Comparison of ENCODE assay signal across 8 mouse cellular contexts in genomic region chr10:19781365-19781764, GRCm38 (mm10).
DNase-seq lines count a peak whose midpoint lies in the region; ATAC-seq and TF ChIP-seq lines count a peak whose summit lies in the region.

No protein-coding gene starts in this region.

- peak; percentile 20 to 21 for DNase-seq in frontal cortex, postnatal 36 days (ENCODE audit: low spot score in 2 of 2)
- no peak for DNase-seq in frontal cortex, postnatal 14 days (ENCODE audit: low spot score in 2 of 2)
- DNase-seq in liver, adult 2 months (ENCODE audit: extremely low read depth, low read depth, low spot score), result peak; percentile 13
- peak; percentile 5 for DNase-seq in adipocyte (ENCODE audit: low spot score)
- DNase-seq in kidney, postnatal 4 days, result peak; percentile 29 to 44
- peak; percentile 15 to 23 for DNase-seq in spleen, postnatal 36 days (ENCODE audit: low spot score in 2 of 2)
- no peak for DNase-seq in forebrain, embryonic 10.5 days (ENCODE audit: extremely low spot score, low spot score)

- WGBS in liver, adult 2 months, result 70% methylated on average over 5 of the region's 5 CpGs
- 68% methylated on average over 5 of the region's 5 CpGs for WGBS in liver, embryonic 12.5 days (ENCODE audit: insufficient replicate concordance)
- WGBS in forebrain, embryonic 10.5 days, result 89% methylated on average over 5 of the region's 5 CpGs

- no peak overlapping the region for H3K27ac ChIP-seq in liver, adult 2 months (replicated peaks; ENCODE audit: insufficient read depth, low read depth, low read length)
- H3K27ac ChIP-seq in liver, embryonic 12.5 days, result no peak overlapping the region
- H3K27ac ChIP-seq in forebrain, embryonic 10.5 days, result no peak overlapping the region

- no peak overlapping the region for H3K4me3 ChIP-seq in liver, adult 2 months (ENCODE audit: insufficient read depth, low read depth, low read length)
- H3K4me3 ChIP-seq in liver, embryonic 12.5 days, result no peak overlapping the region
- no peak overlapping the region for H3K4me3 ChIP-seq in forebrain, embryonic 10.5 days

- no peak for TF ChIP-seq POLR2A in liver, adult 2 months (IDR thresholded peaks at IDR 0.05; ENCODE audit: extremely low read depth, insufficient read depth, low read length)

- H3K4me2 ChIP-seq in liver, embryonic 12.5 days, result no peak overlapping the region

- no peaks in the 10 kb centered on the region for H3K4me1 ChIP-seq in liver, adult 2 months (ENCODE audit: control insufficient read depth, insufficient read depth, low read length)
- H3K4me1 ChIP-seq in liver, embryonic 12.5 days, result no peaks in the 10 kb centered on the region
- no peaks in the 10 kb centered on the region for H3K4me1 ChIP-seq in forebrain, embryonic 10.5 days

- no peaks in the 10 kb centered on the region for H3K36me3 ChIP-seq in liver, adult 2 months (ENCODE audit: control insufficient read depth, insufficient read depth, low read length)
- no peaks in the 10 kb centered on the region for H3K36me3 ChIP-seq in liver, embryonic 12.5 days
- no peaks in the 10 kb centered on the region for H3K36me3 ChIP-seq in forebrain, embryonic 10.5 days (replicated peaks)

- no peaks in the 10 kb centered on the region for H3K9me3 ChIP-seq in liver, embryonic 12.5 days (replicated peaks)
- H3K9me3 ChIP-seq in forebrain, embryonic 10.5 days, result no peaks in the 10 kb centered on the region

- H3K9ac ChIP-seq in liver, adult 2 months (ENCODE audit: low read depth, low read length), result no peak overlapping the region
- no peak overlapping the region for H3K9ac ChIP-seq in liver, embryonic 12.5 days

- H3K79me2 ChIP-seq in liver, adult 2 months (ENCODE audit: control insufficient read depth, insufficient read depth, low read length), result no peaks in the 10 kb centered on the region

- no peak for ATAC-seq in liver, embryonic 12.5 days

- TF ChIP-seq CTCF in liver, adult 2 months (IDR thresholded peaks at IDR 0.05; ENCODE audit: low read depth, low read length), result peak; percentile 48; the same call in 1 of the 2 replicates

- no peaks in the 10 kb centered on the region for H3K27me3 ChIP-seq in liver, adult 2 months (ENCODE audit: control insufficient read depth, insufficient read depth, low read length)
- no peaks in the 10 kb centered on the region for H3K27me3 ChIP-seq in liver, embryonic 12.5 days (replicated peaks)
- H3K27me3 ChIP-seq in forebrain, embryonic 10.5 days (ENCODE audit: poor library complexity, severe bottlenecking), result no peaks in the 10 kb centered on the region

Comparison
In these comparisons a context has a peak if more than half of its experiments do, and no peak if none do; other contexts are left out.
1. DNase-seq: peak in frontal cortex, postnatal 36 days (2 of 2), liver, adult 2 months (single experiment), adipocyte (single experiment), kidney, postnatal 4 days (2 of 2) and spleen, postnatal 36 days (2 of 2); none in frontal cortex, postnatal 14 days (0 of 2) and forebrain, embryonic 10.5 days (single experiment).